Comparison of ENCODE assay signal across 14 mouse cellular contexts in the genomic region with DNA sequence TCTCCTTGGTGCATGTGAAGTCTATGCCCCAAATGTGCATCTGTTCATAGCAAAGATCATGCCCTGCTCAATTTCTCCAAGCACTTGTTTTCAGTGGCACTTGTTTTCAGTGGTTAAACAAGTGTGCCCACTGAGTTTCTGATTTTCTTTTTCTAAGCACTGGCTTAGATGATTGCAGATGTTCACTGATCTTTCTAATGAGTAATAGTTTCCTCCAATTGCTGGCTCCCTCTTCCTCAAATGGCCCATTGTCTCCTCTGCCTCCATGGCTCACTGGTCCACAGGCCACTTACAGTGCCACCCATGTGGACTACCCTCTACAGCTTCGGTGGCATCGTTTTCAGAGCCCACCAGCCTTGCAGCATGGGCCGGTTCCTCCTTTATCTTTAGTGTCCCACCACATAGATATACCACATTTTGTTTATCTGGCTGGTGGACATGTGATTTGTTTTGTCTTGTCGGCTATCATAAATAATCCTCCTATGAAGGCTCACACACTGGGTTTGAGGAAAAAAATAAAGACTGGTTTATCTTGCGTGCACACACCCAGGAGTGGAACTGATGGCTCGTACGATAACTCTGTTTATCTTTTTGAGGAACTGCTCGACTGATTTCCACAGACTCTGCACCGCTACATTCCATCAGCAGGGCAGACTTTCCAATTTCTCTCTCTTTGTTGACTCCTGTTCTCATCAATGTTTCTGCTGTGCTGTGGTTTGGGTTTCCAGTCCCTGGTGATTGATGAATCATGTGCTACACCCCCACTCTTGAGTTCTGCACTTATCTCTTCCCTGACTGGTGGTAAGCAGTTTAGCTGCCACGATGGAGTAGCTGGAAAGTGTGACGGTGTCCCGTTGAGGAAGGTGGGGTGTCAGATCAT. TPM values are rescaled to one million over a fixed set of nuclear protein-coding genes. Genes with fewer than 3 reads are reported as not detected.
DNase-seq lines count a peak whose midpoint lies in the region; ATAC-seq and TF ChIP-seq lines count a peak whose summit lies in the region.
"Had no signal": no experiment of that assay in that cellular context is flagged by ENCODE, and none has a peak within 500 bp of the region (broad histone marks: within the 10 kb centered on the region; RNA-seq: fewer than 3 reads in every experiment).

No protein-coding gene starts in this region.

- no peak for DNase-seq in lung, adult 2 months
- DNase-seq in lung, postnatal 4 days, result no peak
- peak; percentile 38 for DNase-seq in c-Kit-positive CD71-positive TER-119-positive erythroid progenitor cells, embryonic 14.5 days (ENCODE audit: low spot score)
- DNase-seq in stomach, postnatal 0 days (ENCODE audit: low spot score), result no peak
- no peak for DNase-seq in cerebellum, adult 2 months
- no peak for DNase-seq in kidney, adult 11 months
- DNase-seq: cerebellum, adult 18-20 months; retina, postnatal 1 day had no signal

- no peak overlapping the region for H3K27ac ChIP-seq in liver, embryonic 16.5 days (ENCODE audit: low read length)
- no peak overlapping the region for H3K27ac ChIP-seq in stomach, postnatal 0 days (replicated peaks)
- no peak overlapping the region for H3K27ac ChIP-seq in cerebellum, adult 2 months (ENCODE audit: insufficient read depth, low read length)
- no peak overlapping the region for H3K27ac ChIP-seq in intestine, embryonic 15.5 days
- H3K27ac ChIP-seq: embryonic facial prominence, embryonic 15.5 days; heart, embryonic 15.5 days had no signal

- no peak for TF ChIP-seq CTCF in lung, adult 2 months (IDR thresholded peaks at IDR 0.05; ENCODE audit: insufficient read depth, low read length)
- no peak for TF ChIP-seq CTCF in stomach, postnatal 0 days (IDR thresholded peaks at IDR 0.05; ENCODE audit: low read depth)
- TF ChIP-seq CTCF in cerebellum, adult 2 months (IDR thresholded peaks at IDR 0.05; ENCODE audit: borderline replicate concordance, insufficient read depth, low read depth, low read length), result no peak

- no peak for TF ChIP-seq EP300 in stomach, postnatal 0 days (optimal IDR thresholded peaks at IDR 0.05)

- ATAC-seq in liver, embryonic 16.5 days (ENCODE audit: low read depth), result peak; percentile 66
- 0 out of 2 replicates have a peak, but pooled peaks have one; percentile 29 for ATAC-seq in stomach, postnatal 0 days (ENCODE audit: low FRiP score, low TSS enrichment)
- ATAC-seq in intestine, embryonic 15.5 days, result no peak
- ATAC-seq: intestine, embryonic 16.5 days had no signal

- 23% methylated on average over 12 of the region's 12 CpGs for WGBS in lung, adult 2 months
- WGBS in liver, embryonic 16.5 days (ENCODE audit: insufficient replicate concordance), result 8% methylated on average over 12 of the region's 12 CpGs
- 15% methylated on average over 12 of the region's 12 CpGs for WGBS in stomach, postnatal 0 days
- 80% methylated on average over 12 of the region's 12 CpGs for WGBS in cerebellum, adult 2 months
- WGBS in intestine, embryonic 15.5 days, result 18% methylated on average over 12 of the region's 12 CpGs

- H3K9ac ChIP-seq in liver, embryonic 16.5 days (ENCODE audit: low read depth, low read length), result no peak overlapping the region
- H3K9ac ChIP-seq in stomach, postnatal 0 days (ENCODE audit: low read length), result no peak overlapping the region
- no peak overlapping the region for H3K9ac ChIP-seq in intestine, embryonic 15.5 days
- H3K9ac ChIP-seq: embryonic facial prominence, embryonic 15.5 days; heart, embryonic 15.5 days had no signal

- TF ChIP-seq POLR2A in lung, adult 2 months (IDR thresholded peaks at IDR 0.05; ENCODE audit: borderline replicate concordance, extremely low read depth, low read depth, low read length), result no peak
- no peak for TF ChIP-seq POLR2A in cerebellum, adult 2 months (IDR thresholded peaks at IDR 0.05; ENCODE audit: borderline replicate concordance, insufficient read depth, low read length)

- no peaks in the 10 kb centered on the region for H3K36me3 ChIP-seq in liver, embryonic 16.5 days (ENCODE audit: control insufficient read depth, insufficient read depth)
- H3K36me3 ChIP-seq in stomach, postnatal 0 days (ENCODE audit: control insufficient read depth, insufficient read depth, low read length), result no peaks in the 10 kb centered on the region
- no peaks in the 10 kb centered on the region for H3K36me3 ChIP-seq in intestine, embryonic 15.5 days
- H3K36me3 ChIP-seq: embryonic facial prominence, embryonic 15.5 days; heart, embryonic 15.5 days had no signal

- no peaks in the 10 kb centered on the region for H3K9me3 ChIP-seq in liver, embryonic 16.5 days (replicated peaks; ENCODE audit: control insufficient read depth, low read length)
- no peaks in the 10 kb centered on the region for H3K9me3 ChIP-seq in stomach, postnatal 0 days (ENCODE audit: control insufficient read depth, low read length)
- H3K9me3 ChIP-seq in intestine, embryonic 15.5 days, result no peaks in the 10 kb centered on the region
- H3K9me3 ChIP-seq: embryonic facial prominence, embryonic 15.5 days; heart, embryonic 15.5 days had no signal

- no peaks in the 10 kb centered on the region for H3K27me3 ChIP-seq in liver, embryonic 16.5 days (ENCODE audit: control insufficient read depth, insufficient read depth, low read depth, low read length)
- H3K27me3 ChIP-seq in stomach, postnatal 0 days (ENCODE audit: control insufficient read depth, insufficient read depth, low read length), result no peaks in the 10 kb centered on the region
- no peaks in the 10 kb centered on the region; the same call in 1 of the 2 replicates for H3K27me3 ChIP-seq in cerebellum, adult 2 months (ENCODE audit: control insufficient read depth, insufficient read depth, low read length)
- H3K27me3 ChIP-seq in intestine, embryonic 15.5 days (replicated peaks), result no peaks in the 10 kb centered on the region
- H3K27me3 ChIP-seq: embryonic facial prominence, embryonic 15.5 days; heart, embryonic 15.5 days had no signal

- H3K4me1 ChIP-seq in lung, adult 2 months (ENCODE audit: control insufficient read depth, insufficient read depth, low read length), result 0 out of 2 replicates have a peak, but pooled peaks cover 5% of the 10 kb centered on the region
- peaks cover 8% of the 10 kb centered on the region for H3K4me1 ChIP-seq in liver, embryonic 16.5 days (ENCODE audit: control insufficient read depth, low read depth, low read length)
- H3K4me1 ChIP-seq in stomach, postnatal 0 days (replicated peaks; ENCODE audit: control insufficient read depth, insufficient read depth), result 0 out of 2 replicates have a peak, but pooled peaks cover 2% of the 10 kb centered on the region
- no peaks in the 10 kb centered on the region for H3K4me1 ChIP-seq in cerebellum, adult 2 months (ENCODE audit: control insufficient read depth, insufficient read depth, low read length)
- no peaks in the 10 kb centered on the region for H3K4me1 ChIP-seq in intestine, embryonic 15.5 days (replicated peaks)

- H3K4me3 ChIP-seq in lung, adult 2 months (replicated peaks; ENCODE audit: extremely low read depth, low read depth, low read length), result peak overlapping the region; percentile 8
- no peak overlapping the region for H3K4me3 ChIP-seq in liver, embryonic 16.5 days (ENCODE audit: low read depth, low read length)
- no peak overlapping the region for H3K4me3 ChIP-seq in stomach, postnatal 0 days (ENCODE audit: low read depth, low read length)
- H3K4me3 ChIP-seq in cerebellum, adult 2 months (replicated peaks; ENCODE audit: insufficient read depth, low read depth, low read length), result no peak overlapping the region
- H3K4me3 ChIP-seq in intestine, embryonic 15.5 days (replicated peaks), result no peak overlapping the region
- H3K4me3 ChIP-seq: embryonic facial prominence, embryonic 15.5 days; heart, embryonic 15.5 days had no signal

- H3K4me2 ChIP-seq in liver, embryonic 16.5 days (ENCODE audit: low read depth, low read length), result peak overlapping the region; percentile 31; the same call in 1 of the 2 replicates
- no peak overlapping the region for H3K4me2 ChIP-seq in stomach, postnatal 0 days (replicated peaks; ENCODE audit: low read depth)
- no peak overlapping the region for H3K4me2 ChIP-seq in intestine, embryonic 15.5 days (replicated peaks)
- H3K4me2 ChIP-seq: embryonic facial prominence, embryonic 15.5 days; heart, embryonic 15.5 days had no signal

RNA-seq across cellular contexts. Expression of a gene that starts 58.2 kb away (rescaled TPM):
- 0.61 TPM in 1 of 2 replicates, not detected in the other for polyA plus RNA-seq in lung, adult 2 months (2012; rRNA removed)
- 0.05 and 1.9 TPM in 2 replicates for polyA plus RNA-seq in liver, embryonic 16.5 days (2015; fragmentation: Nextera tagmentation; extraction: Ambion mirVana)
- 29.2 and 29.8 TPM in 2 replicates for polyA plus RNA-seq in stomach, postnatal 0 days (2015; fragmentation: Nextera tagmentation; extraction: Ambion mirVana)
- 0.05 TPM in 2 replicates for polyA plus RNA-seq in cerebellum, adult 2 months (2012; rRNA removed)
- 164 and 180 TPM in 2 replicates for polyA plus RNA-seq in intestine, embryonic 15.5 days (2015; fragmentation: Nextera tagmentation; extraction: Ambion mirVana)
- polyA plus RNA-seq: embryonic facial prominence, embryonic 15.5 days; frontal cortex, adult 2 months; heart, embryonic 15.5 days had no signal

RNA-seq across cellular contexts. Expression of a gene that starts 58.6 kb away (rescaled TPM):
- polyA plus RNA-seq in lung, adult 2 months (2012; rRNA removed), result 27.8 and 32.5 TPM in 2 replicates
- polyA plus RNA-seq in liver, embryonic 16.5 days (2015; fragmentation: Nextera tagmentation; extraction: Ambion mirVana), result 6.0 and 7.9 TPM in 2 replicates
- polyA plus RNA-seq in stomach, postnatal 0 days (2015; fragmentation: Nextera tagmentation; extraction: Ambion mirVana), result 13.1 and 14.7 TPM in 2 replicates
- 18.3 and 20.9 TPM in 2 replicates for polyA plus RNA-seq in cerebellum, adult 2 months (2012; rRNA removed)
- polyA plus RNA-seq in intestine, embryonic 15.5 days (2015; fragmentation: Nextera tagmentation; extraction: Ambion mirVana), result 12.1 and 13.3 TPM in 2 replicates

Comparison
In these comparisons a context has a peak if more than half of its experiments do, and no peak if none do; other contexts are left out.
1. RNA of a gene that starts 58.2 kb away (polyA plus RNA-seq): 164 to 180 TPM in intestine, embryonic 15.5 days and 29.2 to 29.8 TPM in stomach, postnatal 0 days; 0.05 to 1.9 TPM in liver, embryonic 16.5 days, 0.05 TPM in cerebellum, adult 2 months and 0.61 TPM in lung, adult 2 months; every median in the first group is over 10 times any median in the second.